Mouse (Mus musculus) erythroid progenitor cell, adult 5-6 weeks (primary cell): ENCODE data around the gene Sept9. TPM values are rescaled to one million over a fixed set of nuclear protein-coding genes. Genes with fewer than 3 reads are reported as not detected.

Experiments
- ATAC-seq: replicated peaks from 2 replicates; pipeline ENCODE4 v1.8.0; 2016; ENCODE audit warnings: moderate number of reproducible peaks, mild to moderate bottlenecking, moderate TSS enrichment, inconsistent platforms; ENCODE audit not compliant: poor library complexity, low FRiP score, severe bottlenecking
- total RNA-seq, 2 experiments: library from RNA; stranded (forward) in 1 of 2; stranded (reverse) in 1 of 2; fragments of 150-400 nt in 1 of 2; fragments of 186-747, 209-891 nt in 1 of 2; gene quantifications; 2 replicates each; pipeline versions ENCODE4 v1.2.3 to v1.2.4; 2015 to 2017; ENCODE audit warnings: low replicate concordance in 2 of 2

The Sept9 gene
- total RNA-seq, 2 experiments from 2014 or later = 15.1 to 16.0 TPM

- ATAC-seq = no peak
Measured at GRCm38 (mm10) chr11:117259178-117259960, 59.9 kb downstream of the Sept9 start.

GRCm38 (mm10) chr11:117260631-117261030 is 61.2 kb downstream of the Sept9 start:
- ATAC-seq = no peak

GRCm38 (mm10) chr11:117263096-117263808 is 63.8 kb downstream of the Sept9 start:
- no peak for ATAC-seq

GRCm38 (mm10) chr11:117264162-117265021 is 64.9 kb downstream of the Sept9 start:
- no peak for ATAC-seq

- ATAC-seq = no peak
Measured at GRCm38 (mm10) chr11:117265270-117265980, 66.0 kb downstream of the Sept9 start.

- no peak for ATAC-seq
Measured at GRCm38 (mm10) chr11:117265981-117266905, 66.8 kb downstream of the Sept9 start.

- ATAC-seq = no peak
Measured at GRCm38 (mm10) chr11:117266906-117267721, 67.7 kb downstream of the Sept9 start.

GRCm38 (mm10) chr11:117267828-117268227 is 68.4 kb downstream of the Sept9 start:
- ATAC-seq = no peak

GRCm38 (mm10) chr11:117268304-117268956 is 69.0 kb downstream of the Sept9 start:
- ATAC-seq = no peak

GRCm38 (mm10) chr11:117269053-117269702 is 69.7 kb downstream of the Sept9 start:
- no peak for ATAC-seq

- ATAC-seq = no peak
Measured at GRCm38 (mm10) chr11:117269946-117270345, 70.5 kb downstream of the Sept9 start.

- ATAC-seq = no peak
Measured at GRCm38 (mm10) chr11:117274973-117275372, 75.5 kb downstream of the Sept9 start.

- ATAC-seq = no peak
Measured at GRCm38 (mm10) chr11:117275999-117276398, 76.5 kb downstream of the Sept9 start.

- no peak for ATAC-seq
Measured at GRCm38 (mm10) chr11:117276946-117277345, 77.5 kb downstream of the Sept9 start.

- ATAC-seq = no peak
Measured at GRCm38 (mm10) chr11:117278113-117278512, 78.7 kb downstream of the Sept9 start.

GRCm38 (mm10) chr11:117278514-117278913 is 79.1 kb downstream of the Sept9 start:
- ATAC-seq = no peak

GRCm38 (mm10) chr11:117279993-117280392 is 80.5 kb downstream of the Sept9 start:
- no peak for ATAC-seq
